Mouse (Mus musculus) ovary, postnatal 36 days (tissue): ENCODE data around the gene Usp12.
A peak's percentile ranks its signal among the peaks of the same experiment; 100 is the strongest.

Source experiments
- DNase-seq: peaks from one replicate; pipeline ENCODE4 v3.0.0; 2022; ENCODE audit warnings: low spot score, mixed read lengths

Gene Usp12

DNA sequence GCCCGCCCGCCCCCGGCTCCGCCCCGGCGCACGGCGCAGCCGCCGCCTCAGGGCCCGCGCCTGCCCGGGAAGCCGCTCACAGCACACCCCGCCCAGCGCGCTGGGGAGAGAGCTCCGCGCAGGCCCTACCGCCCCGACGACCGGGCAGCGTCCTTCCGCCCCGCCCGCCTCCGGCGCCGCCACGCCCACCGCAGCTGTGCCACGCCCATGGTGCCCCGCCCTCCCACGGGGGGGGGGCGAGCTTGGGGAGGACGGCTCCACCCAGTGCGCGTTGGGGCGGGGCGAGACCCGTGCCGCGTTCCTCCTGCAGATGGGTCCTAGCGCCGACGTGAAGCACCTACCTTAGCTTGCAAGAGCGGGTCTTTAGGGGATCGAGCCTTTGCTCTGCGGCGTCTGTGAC, at the start of gene Usp12:
TSS of gene Usp12 (minus strand) at position 154 of the 400 bp plus-strand sequence.
- DNase-seq, result peak; percentile 100

DNA sequence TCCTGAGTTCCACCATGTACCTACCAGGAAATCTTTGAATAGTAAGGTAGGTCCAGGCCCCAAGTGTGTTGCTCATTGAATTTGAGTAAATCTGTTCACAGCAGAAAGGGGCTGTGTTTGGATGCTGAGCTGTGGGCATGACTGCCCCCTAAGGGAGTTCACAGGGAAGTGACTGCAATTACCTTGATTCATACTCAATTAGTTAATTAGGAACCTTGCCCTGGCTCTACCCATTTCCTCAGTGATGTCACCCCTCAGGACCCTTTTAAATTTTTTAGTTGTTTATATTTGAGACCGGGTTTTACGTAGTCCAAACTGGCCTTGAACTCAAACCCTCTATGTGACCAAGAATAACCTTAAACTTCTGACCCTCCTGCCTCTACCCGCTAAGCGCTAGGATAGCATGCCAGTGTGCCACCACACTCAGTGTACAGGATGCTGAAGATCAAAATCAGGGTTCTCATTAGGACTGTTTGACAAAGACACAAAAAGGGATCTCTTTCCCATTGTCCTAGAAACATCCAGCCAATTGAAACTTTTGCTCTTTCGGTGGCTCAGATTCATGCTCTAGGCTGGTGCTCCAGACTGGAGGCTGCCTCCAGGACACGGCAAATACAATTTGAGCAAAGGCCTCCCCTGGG, 49.6 kb upstream of the Usp12 start:
- no peak for DNase-seq

DNA sequence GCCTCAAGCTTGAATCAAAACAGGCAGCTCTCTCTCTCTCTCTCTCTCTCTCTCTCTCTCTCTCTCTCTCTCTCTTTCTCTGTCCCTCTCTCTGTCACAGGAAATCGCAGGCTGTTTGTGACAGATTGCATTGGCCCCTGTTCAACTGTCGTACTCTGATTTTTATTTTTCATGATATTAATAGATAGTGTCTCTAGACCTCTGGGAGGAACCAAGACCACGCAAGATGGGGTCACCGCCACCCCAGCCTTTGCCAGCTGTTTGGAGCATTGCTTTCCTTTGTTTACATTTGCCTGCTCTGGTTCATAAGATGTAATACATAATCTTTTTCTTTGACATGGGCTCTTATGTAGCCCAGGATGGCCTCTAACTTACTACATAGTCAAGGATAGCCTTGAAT, 47.2 kb upstream of the Usp12 start:
- DNase-seq, result no peak

DNA sequence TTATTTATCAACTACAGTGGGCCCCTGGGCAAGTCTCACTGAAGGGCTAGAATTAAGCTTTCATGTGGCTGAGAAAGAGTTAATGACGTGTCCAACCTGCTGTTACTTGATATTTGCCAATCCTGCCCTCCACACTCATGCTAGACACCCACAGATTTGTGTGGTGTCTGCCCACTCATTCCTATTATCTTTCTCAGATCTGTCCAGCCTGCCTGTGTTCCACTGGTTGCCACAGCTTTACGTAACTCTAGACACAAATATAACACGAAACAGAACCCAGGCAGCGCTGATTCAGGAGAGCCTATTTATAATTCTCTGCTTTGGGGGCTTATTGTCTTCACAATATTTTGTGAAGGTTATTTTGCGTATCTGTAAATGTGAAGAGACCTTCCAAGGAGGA, 46.5 kb upstream of the Usp12 start:
- DNase-seq, result no peak

DNA sequence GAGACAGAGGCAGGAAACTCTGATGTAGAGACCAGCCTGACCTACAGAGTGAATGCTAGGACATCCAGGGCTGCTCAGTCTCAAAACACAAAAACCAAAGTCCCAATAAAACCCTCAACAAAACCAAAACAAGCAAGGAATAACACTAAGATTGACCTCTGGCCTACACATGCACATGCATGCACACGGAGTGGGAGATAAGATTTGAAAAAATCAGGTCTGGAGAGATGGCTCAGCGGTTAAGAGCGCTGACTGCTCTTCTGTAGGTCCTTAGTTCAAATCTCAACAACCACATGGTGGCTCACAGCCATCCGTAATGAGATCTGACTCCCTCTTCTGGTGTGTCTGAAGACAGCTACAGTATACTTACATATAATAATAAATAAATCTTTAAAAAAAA, 45.6 kb upstream of the Usp12 start:
- no peak for DNase-seq

DNA sequence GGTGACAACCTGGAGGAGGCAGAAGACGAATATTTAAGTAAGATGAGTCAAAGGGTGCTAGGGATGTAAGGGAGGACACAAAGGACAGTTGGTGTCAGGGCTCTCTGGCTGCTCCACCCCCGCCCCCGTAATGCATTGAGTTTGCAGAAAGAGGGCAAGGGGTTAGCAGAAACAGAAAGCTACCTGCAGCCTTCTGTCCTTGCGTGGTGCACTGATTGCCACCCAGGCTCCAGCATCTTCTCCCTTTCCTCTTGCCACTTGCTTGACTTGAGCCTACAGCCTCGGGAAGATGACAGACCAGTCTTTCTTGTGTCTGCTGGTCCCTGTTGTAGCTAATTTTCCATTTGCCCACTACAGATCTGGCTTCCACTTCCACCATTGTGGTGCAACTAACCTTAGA, 45.0 kb upstream of the Usp12 start:
- DNase-seq, result no peak

DNA sequence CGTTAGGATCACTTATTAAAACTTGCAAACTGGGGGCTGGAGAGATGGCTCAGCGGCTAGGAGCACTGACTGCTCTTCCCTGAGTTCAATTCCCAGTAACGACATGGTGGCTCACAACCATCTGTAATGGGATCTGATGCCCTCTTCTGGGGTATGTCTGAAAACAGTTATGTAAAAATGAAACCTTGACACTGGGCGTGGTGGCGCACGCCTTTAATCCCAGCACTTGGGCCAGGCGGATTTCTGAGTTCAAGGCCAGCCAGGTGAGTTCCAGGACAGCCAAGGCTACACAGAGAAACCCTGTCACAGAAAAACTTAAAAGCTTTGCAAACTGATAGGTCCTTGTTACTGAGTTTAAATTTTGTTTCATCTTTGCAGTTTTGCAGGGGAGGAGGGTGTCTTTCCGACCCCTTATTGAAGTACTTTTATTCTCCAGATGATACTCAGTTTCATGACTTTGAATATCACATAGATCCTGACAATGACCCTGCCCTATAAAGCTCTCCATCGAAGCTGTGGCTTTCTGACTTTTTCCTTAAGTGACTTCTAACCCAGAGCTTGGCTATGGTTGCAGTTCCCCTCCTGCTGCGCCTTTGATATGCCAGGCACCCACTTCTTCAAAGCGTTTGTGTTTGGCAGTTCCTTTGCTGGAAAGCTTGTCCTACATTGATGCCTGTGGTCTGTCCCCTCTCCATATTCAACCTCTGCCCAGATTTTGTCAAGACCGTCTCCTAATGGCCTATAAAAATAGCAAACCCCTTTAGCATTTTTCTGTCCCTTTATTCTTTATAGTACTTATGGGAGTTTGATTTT, 44.2 kb upstream of the Usp12 start:
- DNase-seq, result no peak

DNA sequence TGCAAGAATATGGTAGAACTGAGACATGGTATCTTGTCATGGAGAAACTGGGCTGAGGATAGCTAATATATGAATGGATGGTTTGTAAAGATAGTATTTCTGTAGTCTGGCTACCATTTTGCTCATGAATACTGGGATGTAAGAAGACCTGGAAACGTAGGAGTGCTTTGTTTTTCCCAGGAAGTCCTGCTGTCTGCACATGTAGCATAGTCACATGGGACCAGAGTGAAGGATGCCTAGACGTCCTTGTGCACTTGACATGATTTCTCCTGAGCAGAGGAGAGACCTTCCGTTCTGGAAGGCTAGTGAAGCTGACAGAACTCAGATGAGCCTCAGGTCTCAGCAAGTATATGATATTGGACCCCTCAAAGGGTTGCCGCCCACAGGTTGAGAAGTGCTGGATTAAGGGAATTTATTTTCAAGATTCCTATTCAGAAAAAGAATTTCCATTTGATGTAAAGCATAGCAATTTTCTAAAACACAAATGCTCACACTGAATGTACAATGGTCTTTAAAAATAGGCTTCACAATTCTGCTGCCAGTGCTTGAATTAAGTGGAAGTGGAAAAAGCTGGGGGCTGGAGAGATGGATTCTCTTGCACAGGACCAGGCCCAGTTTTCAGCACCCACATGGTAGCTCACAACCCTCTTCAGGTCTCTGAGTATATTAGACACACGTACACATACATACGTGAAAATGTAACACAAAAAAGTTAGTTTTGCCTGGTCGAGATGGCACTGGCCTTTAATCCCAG, 43.3 kb upstream of the Usp12 start:
- no peak for DNase-seq

DNA sequence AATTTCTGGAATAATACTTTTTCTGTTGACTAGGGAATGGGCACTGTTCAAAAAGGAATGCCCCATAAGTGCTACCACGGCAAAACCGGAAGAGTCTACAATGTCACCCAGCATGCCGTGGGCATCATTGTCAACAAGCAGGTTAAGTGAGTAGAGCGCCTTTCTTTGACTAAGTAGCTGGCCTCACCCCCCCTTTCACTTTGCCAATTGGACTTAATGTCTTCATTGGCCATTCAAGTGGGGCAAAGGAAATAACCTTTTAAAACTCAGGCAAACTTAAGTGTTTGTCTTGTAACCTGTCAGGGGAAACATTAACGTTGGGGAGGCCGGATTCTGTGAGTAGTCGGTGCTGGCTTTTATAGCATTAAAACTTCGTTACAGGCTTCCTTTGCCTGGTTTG, 40.2 kb upstream of the Usp12 start:
- no peak for DNase-seq

DNA sequence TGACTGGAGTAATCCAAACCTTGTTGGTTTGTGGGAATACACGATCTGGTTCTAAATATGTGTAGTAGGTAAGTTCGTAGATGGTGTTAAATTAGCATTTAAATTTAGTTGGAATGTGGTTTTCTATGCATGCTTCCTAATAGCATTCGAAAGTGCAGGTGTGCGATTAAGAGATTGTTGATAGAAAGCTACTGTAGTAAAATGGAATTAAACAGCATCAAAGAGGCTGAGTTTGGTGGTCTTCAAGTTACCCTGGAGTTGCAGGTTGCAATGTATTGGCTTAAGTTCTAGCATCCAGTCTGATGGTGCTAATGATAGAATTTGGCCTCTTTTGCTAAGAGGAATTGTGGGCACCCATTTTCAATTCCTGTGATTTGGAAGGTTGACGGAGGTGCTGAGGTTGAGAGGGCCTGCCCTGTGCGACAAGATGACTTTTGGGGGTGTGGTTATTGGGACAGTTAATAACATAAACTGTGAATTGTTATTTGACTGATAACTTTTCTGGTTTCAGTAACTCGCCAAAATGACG, 38.9 kb upstream of the Usp12 start:
- no peak for DNase-seq

DNA sequence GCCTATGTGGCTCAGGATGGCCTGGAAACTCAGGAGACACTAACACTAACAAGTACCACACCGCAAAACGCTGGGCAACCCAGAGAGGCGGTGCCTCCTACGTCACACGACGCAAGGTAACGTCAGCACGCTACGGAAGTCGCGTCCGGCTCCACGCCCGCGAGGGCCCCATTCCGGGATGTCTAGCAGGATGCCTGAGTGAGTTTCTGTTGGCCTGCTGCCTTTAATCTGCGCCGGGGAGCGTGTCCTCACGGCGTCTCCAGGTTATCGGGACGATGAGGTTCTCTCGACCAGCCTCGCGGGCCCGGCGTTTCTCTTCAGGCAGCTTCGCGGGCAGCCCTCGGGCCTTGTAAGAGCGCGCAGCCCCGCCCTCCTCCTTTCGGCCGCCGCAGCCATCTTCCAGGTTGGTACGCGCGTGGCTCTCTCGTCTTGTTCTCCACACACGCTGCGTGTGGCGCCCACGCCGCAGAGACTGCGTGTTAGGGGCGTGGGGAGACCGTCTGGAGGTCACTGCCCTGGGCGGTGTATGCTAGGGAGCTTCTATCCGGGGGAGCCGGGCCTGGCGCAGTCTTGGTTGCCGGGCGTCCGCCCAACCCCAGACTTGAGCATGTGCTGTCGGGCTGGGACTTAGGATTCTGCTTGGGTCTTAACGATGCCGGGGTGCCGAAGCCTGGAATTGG, 38.1 kb upstream of the Usp12 start, which contains the start of gene Rpl21:
TSS of gene Rpl21 (plus strand) at position 122 of the 680 bp plus-strand sequence.
- peak; percentile 93 for DNase-seq

DNA sequence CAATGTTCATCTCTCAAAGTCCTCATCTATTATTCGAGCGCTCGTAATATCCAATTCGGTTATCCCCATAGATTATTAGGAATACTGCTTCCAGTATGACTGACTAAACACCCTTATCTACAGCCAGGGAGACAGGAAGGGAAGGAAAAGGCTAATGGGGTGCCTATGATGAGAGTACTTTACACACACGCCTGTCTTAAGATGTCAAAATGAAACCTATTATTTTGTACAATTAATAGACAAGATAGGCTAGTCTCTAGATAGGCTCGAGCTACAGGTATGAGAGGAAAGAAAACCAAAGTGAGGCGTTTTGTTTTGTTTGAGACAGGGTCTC, 37.6 kb upstream of the Usp12 start:
- DNase-seq, result no peak

DNA sequence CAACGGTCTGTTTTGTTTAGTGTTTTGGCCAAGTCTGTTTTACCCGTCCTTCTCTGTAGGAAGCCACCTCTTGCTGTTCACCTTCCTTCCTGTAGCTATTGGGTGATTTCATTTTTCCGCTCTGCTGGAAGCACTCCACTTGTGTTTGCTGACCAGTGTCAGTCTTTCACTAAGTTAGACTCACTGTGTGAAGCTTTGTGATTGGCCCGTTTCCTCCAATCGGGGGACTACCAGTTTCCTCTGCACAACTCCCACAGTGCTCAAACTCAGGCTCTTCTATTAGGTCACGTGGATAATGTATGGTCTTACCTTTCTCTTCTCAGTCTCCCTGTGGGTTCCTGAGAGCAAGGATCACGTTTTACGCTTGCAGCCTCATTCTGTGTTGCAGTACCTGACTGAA, 34.7 kb upstream of the Usp12 start:
- DNase-seq, result no peak

DNA sequence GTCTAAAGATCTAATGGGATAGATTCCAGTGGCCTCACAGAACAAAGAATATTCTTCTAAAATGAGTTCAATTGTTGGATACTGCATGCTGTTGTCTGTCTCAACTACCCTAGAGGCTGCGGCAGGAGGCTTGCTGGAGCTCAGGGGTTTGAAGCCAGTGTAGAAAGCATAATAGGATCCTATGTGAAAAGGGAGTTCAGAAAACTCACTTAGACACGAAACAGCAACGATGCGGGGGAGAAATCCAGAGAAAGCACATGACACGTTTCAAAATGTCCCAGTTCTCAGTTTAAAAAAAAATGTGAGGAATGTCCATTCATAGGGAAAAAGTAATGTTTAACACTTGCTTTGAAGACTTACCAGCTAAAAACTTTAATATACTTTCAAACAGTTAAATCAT, 28.2 kb upstream of the Usp12 start:
- no peak for DNase-seq

DNA sequence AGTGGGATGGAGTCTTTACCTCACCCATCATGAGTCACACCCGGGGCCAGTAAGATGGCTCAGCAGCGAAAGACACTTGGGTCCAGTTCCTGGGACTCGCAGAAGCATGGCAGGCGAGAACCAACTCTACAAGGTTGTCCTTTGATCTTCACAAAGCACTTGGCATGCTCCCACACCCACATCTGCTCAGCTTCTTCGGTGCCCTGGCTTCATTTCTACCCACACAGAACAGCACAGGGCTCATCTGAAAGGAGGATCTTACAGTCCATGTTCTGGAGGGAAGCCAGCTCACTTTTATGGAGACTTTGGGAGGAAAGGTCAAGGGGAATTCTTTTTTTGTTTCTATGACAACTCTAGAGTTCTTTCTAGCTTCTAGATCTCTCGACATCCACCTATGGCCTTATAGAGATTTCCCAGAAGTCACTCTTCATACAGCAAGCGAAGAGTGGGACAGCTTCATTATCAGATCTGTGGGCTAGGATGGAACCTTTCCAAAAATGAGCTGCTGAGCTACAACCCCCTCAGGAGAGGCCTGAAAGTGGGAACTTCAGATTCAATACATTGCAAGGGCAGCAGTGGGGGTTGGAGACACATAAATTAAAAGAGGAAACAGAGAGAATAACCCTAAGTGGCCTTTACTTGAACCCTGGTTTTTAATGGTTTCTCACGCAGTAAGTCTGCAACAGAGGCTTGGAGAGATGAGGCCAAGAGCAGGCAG, 24.3 kb upstream of the Usp12 start:
- DNase-seq, result no peak

DNA sequence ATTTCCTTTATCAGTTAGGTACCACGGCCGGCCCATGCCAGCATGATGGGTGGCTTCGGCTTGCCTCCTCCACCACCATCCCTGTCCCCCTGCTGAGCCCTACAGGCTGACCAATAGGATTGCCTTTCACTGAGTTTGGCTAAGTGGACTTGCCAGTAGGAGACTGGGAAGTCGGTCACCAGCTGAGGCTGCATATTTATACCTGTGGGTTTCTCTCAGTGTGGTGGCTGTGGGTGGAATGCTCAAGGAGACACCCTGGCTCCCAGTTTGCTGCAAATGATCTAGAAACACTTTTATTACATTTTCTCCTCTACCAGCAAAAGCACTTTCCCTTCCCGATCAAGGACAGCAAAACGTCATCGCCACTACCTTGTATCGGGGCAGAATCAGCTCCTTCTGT, 22.8 kb upstream of the Usp12 start:
- no peak for DNase-seq

DNA sequence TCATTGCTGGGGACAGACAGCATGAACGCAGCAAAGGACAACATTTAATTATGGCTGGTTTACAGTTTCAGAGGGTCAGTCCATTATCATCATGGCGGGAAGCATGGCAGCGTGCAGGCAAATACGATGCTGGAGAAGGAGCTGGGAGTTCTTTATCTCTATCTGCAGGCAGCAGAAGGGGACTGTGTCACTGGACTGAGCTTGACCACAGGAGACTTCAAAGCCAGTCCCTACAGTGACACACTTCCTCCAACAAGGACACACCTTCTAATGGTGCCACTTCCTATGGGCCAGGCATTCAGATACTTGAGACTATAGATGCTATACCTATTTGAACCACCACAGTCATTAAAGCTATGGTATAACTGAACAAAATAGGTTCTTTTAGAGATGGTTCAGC, 20.6 kb upstream of the Usp12 start:
- no peak for DNase-seq

DNA sequence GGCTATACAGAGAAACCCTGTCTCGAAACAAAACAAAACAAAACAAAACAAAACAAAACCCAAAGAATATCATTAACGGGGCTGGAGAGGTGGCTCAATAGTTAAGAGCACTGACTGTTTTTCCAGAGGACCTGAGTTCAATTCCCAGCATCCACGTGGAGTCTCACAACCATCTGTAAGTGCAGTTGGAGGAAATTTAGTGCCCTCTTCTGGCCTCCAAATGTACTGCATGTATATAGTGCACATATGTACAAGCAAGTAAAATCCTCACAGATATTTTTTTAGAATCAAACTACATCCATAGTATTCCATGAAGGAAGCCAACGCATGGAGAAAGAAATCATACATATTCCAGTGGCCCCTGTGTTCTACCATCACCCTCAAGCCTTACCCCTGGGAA, 18.6 kb upstream of the Usp12 start:
- DNase-seq, result no peak

DNA sequence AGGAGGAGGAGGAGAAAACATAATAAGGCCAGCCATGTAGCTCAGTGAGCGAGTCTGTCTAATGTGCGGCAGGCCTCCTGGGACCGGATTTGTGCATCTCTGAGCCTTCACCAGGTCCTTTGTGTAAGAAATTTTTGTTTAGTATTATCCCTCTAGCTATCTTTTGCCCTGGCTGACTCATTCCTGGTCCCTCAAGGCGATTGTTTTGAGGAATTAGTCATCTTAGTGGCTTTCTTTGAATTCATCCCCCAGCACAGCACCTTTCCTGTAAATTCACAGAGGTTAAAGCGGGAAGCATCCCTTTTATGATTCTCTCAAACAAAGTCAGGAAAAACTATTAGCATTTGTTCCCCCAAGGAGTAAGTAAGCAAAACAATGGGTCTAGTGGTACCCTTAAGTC, 18.1 kb upstream of the Usp12 start:
- DNase-seq, result no peak

DNA sequence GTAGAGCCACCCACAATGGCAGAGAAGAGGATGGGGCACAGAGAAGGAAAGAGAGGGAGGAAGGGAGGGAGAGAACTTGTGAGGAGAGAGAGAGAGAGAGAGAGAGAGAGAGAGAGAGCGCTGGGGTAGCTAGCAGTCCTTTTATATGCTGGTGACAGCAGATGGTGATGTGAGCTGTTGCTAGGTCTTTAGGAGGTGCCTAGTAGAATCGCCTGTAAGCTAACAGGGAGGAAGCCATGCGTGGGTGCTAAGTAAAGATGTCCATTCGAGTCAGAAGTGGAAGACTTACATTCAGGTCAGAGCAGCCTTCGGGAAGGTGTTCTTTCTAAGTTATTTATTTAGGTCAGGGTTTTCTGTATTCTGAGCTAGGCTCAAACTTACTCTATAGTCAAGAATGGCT, 15.1 kb upstream of the Usp12 start:
- DNase-seq, result no peak

DNA sequence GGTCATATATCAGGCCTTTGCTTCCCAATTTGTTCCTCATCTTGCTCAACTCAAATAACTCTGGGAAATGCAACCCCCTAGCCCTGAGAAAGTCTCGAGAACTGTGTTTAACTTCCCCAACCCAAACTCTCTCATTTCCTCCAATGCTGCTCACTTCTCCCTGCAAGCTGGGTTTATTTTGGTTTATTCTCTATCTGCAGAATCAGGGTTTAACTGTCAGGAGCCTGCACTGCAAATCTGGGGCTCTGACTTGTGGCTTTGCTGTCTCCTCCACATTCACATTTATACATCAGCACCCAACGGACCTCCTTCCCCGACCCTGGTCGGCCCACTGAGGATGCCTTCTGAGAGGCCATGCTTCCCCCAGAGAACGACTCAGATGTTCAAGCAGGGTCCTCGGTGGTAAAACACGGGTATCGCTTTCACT, 11.2 kb upstream of the Usp12 start:
- no peak for DNase-seq

DNA sequence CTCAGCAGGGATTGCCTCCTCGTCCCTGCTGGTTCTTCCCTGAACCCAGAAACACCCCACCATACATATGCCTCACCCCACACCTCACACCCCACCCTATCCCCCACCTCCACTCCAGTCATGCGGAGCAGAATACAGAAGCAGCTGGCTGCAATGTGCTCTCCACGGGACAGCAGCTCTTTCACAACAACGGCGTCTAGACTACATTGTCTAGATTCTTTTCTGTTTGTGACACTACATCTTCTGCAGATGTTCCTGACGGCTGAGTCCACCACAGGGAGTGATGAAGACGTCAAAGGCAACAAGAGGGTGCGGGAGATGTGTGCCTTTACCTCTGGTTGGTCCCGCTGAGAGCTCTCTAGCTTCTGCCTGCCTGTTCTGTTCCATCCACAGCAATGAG, 3.2 kb upstream of the Usp12 start:
- DNase-seq, result no peak
